Mouse (Mus musculus) CH12.LX (cell line): ENCODE results near the gene Pcdh9.

Source experiments
- CHD1 ChIP-seq: IDR thresholded peaks from 2 replicates; pipeline ENCODE4 v1.6.1; 2012; ENCODE audit warnings: low read depth, low read length, improper control_type of control experiment, inconsistent platforms
- CTCF ChIP-seq, 2 experiments: IDR thresholded peaks in 1 of 2; conservative IDR thresholded peaks in 1 of 2; 2 replicates each; pipeline ENCODE4 v1.5.1; 2011 to 2012; ENCODE audit warnings: low read depth in 2 of 2, low read length in 2 of 2, improper control_type of control experiment in 1 of 2, inconsistent platforms in 1 of 2, mild to moderate bottlenecking in 1 of 2, moderate library complexity in 1 of 2
- E2F4 ChIP-seq: IDR thresholded peaks from 2 replicates; pipeline ENCODE4 v1.6.1; 2011; ENCODE audit warnings: low read depth, low read length, improper control_type of control experiment; ENCODE audit not compliant: insufficient replicate concordance
- HCFC1 ChIP-seq: IDR thresholded peaks from 2 replicates; pipeline ENCODE4 v1.6.1; 2012; ENCODE audit warnings: low read depth, mild to moderate bottlenecking, inconsistent platforms, low read length, improper control_type of control experiment
- KAT2A ChIP-seq: IDR thresholded peaks from 2 replicates; pipeline ENCODE4 v1.6.1; 2012; ENCODE audit warnings: low read length, improper control_type of control experiment, inconsistent platforms; ENCODE audit not compliant: insufficient replicate concordance
- MAFK ChIP-seq: IDR thresholded peaks from 2 replicates; pipeline ENCODE4 v1.6.1; 2011; ENCODE audit warnings: low read length, improper control_type of control experiment; ENCODE audit not compliant: insufficient replicate concordance
- MAX ChIP-seq: IDR thresholded peaks from 2 replicates; pipeline ENCODE4 v1.6.1; 2011; ENCODE audit warnings: low read length, improper control_type of control experiment
- PAX5 ChIP-seq: IDR thresholded peaks from 2 replicates; pipeline ENCODE4 v1.6.1; 2012; ENCODE audit warnings: low read length, inconsistent platforms, mixed read lengths
- POLR2A ChIP-seq: IDR thresholded peaks from 2 replicates; pipeline ENCODE4 v1.6.1; 2011; ENCODE audit warnings: low read depth, mild to moderate bottlenecking, improper control_type of control experiment, low read length
- POLR2AphosphoS2 ChIP-seq: IDR thresholded peaks from 2 replicates; pipeline ENCODE4 v1.6.1; 2011; ENCODE audit warnings: low read depth, low read length, improper control_type of control experiment
- SMC3 ChIP-seq: IDR thresholded peaks from 2 replicates; pipeline ENCODE4 v1.6.1; 2011; ENCODE audit warnings: low read depth, low read length, improper control_type of control experiment

GRCm38 (mm10) chr14:93827159-93827558 lies 63.3 kb downstream of the Pcdh9 start:
- TF ChIP-seq KAT2A (no peak), POLR2A (no peak), POLR2AphosphoS2 (no peak), E2F4 (no peak), CTCF (conservative IDR thresholded peaks at IDR 0.05 in 1 of 2, IDR thresholded peaks at IDR 0.05 in 1 of 2; ENCODE audit: low read depth in 2 of 2, low read length in 2 of 2) (no peak), CHD1 (no peak), MAFK (no peak), SMC3 (no peak), PAX5 (no peak), MAX (no peak), HCFC1 (no peak)
